Mouse (Mus musculus): ENCODE results near the gene Cd248.

- peak; percentile 22; the same call in 1 of the 2 replicates for TF ChIP-seq CTCF (IDR thresholded peaks at IDR 0.05; ENCODE audit: low read depth)
- TF ChIP-seq EP300 (IDR thresholded peaks at IDR 0.05; ENCODE audit: low read depth) = no peak
These were observed 42.0 kb downstream of the Cd248 start for GRCm38 (mm10) chr19:5109659-5110453.
